Mouse (Mus musculus) heart, adult 2 months (tissue): ENCODE measurements at regions not wholly inside any gene's neighbourhood (a gene's known extent, or its start where the extent isn't known, plus 50 kb on each side); places are given as distances from the start of the nearest gene placed in this dataset.

Experiments used
- CTCF ChIP-seq: fragments of 200-600 bp; IDR thresholded peaks from 2 replicates; pipeline ENCODE4 v1.8.1; 2022; ENCODE audit warnings: antibody characterized with exemption, mild to moderate bottlenecking, moderate library complexity
- EP300 ChIP-seq: fragments of 200-500 bp; IDR thresholded peaks from 2 replicates; pipeline ENCODE4 v1.6.1; 2011; ENCODE audit warnings: low read depth, low read length, control low read depth; ENCODE audit not compliant: insufficient read depth
- POLR2A ChIP-seq: fragments of 200-500 bp; IDR thresholded peaks from 2 replicates; pipeline ENCODE4 v1.6.1; 2011; ENCODE audit warnings: mild to moderate bottlenecking, low read depth, low read length, control low read depth; ENCODE audit not compliant: insufficient read depth

DNA sequence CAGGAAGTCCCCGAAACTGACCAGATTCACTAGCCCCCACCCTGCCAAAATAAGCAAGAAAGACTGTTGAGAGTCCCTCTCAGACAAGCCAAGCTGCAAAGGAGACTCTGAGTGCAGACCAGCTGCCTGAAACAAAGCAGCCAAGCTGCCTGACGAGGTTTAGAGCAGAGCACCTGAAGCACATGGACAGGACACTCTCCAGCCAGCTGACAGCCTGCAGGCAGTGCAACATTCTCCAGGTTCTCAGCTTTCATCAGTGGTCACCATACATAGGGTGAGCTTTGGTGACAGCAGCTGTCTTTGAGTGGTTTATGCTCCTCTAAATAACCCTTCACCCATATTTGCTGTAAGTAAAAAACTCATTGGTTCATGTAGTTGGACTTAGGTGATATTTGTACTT lies 350.5 kb downstream of the H2al1j start:
- TF ChIP-seq CTCF (no peak), POLR2A (no peak), EP300 (no peak)
